Mouse (Mus musculus) E14TG2a.4 (cell line): ENCODE results near the gene Kmt2a.

Experiments
- H3K27me3 ChIP-seq: 2 replicates; pipeline ENCODE4 v1.6.1; 2014; ENCODE audit warnings: low read length, control low read depth; ENCODE audit not compliant: insufficient read depth
- H3K36me3 ChIP-seq: 2 replicates; pipeline ENCODE4 v1.6.1; 2014; ENCODE audit warnings: low read length, control low read depth; ENCODE audit not compliant: insufficient read depth
- H3K4me1 ChIP-seq: replicated peaks from 2 replicates; pipeline ENCODE4 v1.6.1; 2014; ENCODE audit warnings: low read depth, low read length, control low read depth
- H3K4me3 ChIP-seq: replicated peaks from 2 replicates; pipeline ENCODE4 v1.5.1; 2014; ENCODE audit warnings: mild to moderate bottlenecking, low read length
- H3K9me3 ChIP-seq: 2 replicates; pipeline ENCODE4 v1.6.1; 2014; ENCODE audit warnings: low read length, control low read depth
- CTCF ChIP-seq: conservative IDR thresholded peaks from 2 replicates; pipeline ENCODE4 v1.5.1; 2014; ENCODE audit warnings: low read length
- NANOG ChIP-seq: IDR thresholded peaks from 2 replicates; pipeline ENCODE4 v1.6.1; 2014; ENCODE audit warnings: borderline replicate concordance, low read length, mixed read lengths
- POU5F1 ChIP-seq: IDR thresholded peaks from 2 replicates; pipeline ENCODE4 v1.6.1; 2014; ENCODE audit warnings: low read length, borderline replicate concordance

Kmt2a gene

DNA sequence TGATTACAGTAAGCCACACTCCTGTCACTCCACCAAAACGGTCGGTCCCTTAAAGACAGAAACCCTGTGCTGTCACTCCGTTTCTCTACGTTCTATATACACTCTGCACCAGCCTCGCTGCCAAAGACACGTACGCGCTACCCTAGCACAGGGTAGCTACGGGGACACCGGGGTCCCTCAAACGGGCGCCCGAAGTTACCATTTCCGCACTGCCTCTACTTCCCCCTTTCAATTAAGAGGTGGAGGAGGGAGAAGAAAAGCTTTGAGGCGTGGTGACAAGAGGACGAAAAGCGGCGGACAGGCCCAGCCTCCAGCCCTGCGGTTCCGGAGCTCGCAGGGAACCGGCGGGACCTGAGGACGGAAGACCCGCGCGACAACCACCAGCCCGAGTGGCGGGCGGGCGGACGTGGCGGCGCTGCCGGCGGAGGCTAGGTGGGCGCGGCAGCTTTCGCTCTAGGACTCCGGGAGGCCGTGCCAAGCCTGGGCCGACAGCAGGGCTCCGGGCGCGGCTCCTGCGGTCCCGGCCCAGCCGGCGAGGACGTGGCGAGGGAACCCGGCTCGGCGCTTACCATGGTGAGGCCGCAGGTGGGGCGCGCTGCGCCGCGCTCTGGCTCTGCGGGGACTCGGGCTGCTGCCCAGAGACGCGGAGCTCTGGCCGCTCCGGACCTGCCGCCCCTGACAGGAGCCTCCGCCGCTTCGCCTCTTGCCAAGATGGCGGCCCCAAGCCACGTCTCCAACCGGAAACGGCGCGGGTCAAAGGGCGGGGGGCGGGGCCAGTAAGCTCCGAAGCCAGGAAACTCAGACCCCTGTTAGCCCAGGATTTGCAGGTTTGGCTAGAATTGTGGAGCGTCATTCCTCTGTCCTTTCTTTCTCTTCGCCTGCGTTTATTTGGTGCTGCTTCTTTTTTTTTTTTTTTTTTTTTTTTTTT lies 113.7 kb downstream of the Kmt2a start, which contains the start of the genes Arcn1 and Ift46:
Arcn1 (minus strand) TSS at position 745 of the 928 bp plus-strand sequence.
Ift46 (plus strand) TSS at position 808 of the 928 bp plus-strand sequence.
- Histone ChIP-seq H3K27me3 (no peaks in the 10 kb centered on the region), H3K4me1 (peaks cover 40% of the 10 kb centered on the region), H3K4me3 (peak within 1 kb of the TSS; percentile 95)

DNA sequence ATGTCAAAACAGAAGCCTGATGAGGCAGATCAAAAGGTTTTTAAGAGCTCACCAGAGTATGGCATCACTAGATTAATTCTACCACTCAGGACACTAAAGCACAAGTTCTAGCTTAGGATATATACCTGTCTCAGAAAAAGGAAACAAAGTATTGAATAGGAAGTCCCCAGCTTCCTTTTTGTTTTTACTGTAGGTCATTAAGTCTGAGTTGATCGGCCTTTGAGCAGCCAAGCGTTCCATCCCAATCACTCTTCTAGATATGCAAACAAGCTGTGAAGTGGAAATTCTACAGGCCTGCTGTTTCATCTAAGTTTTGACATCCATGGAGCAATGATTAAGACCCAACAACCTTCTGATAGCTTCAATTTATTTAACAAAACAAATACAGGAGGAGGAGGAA lies 120.2 kb downstream of the Kmt2a start:
- no peak for TF ChIP-seq NANOG
- no peak for TF ChIP-seq POU5F1
- peaks cover 29% of the 10 kb centered on the region for H3K4me1 ChIP-seq
- H3K27me3 ChIP-seq: no peaks in the 10 kb centered on the region
- no peak overlapping the region for H3K4me3 ChIP-seq
- H3K36me3 ChIP-seq: peaks cover 58% of the 10 kb centered on the region
- H3K9me3 ChIP-seq: no peaks in the 10 kb centered on the region

More for the DNA sequence above, 113.7 kb downstream of the Kmt2a start, which contains the start of the genes Arcn1 and Ift46:
- Histone ChIP-seq H3K36me3 (0 out of 2 replicates have a peak, but pooled peaks cover 4% of the 10 kb centered on the region), H3K9me3 (no peaks in the 10 kb centered on the region)
- TF ChIP-seq NANOG: no peak
- no peak for TF ChIP-seq POU5F1
- no peak for TF ChIP-seq CTCF
